Mouse (Mus musculus) heart, postnatal 25 days (tissue): Measurements from ENCODE around the gene Eef2k. TPM values are rescaled to one million over a fixed set of nuclear protein-coding genes. Genes with fewer than 3 reads are reported as not detected.
"Not testable (repeated sequence)": the region's sequence is repeated elsewhere in the genome, so short reads cannot be mapped to it uniquely, and the experiment has no call there.

Source experiments
- DNase-seq: peaks from one replicate; pipeline ENCODE4 v3.0.0; 2022; ENCODE audit warnings: low spot score
- intact Hi-C: fragments of 180-260 bp; cut with DNase I; formaldehyde crosslinking; loops from one replicate; pipeline ENCODE4 v1.15.1; 2025
- total RNA-seq, 2 experiments: library from RNA; stranded (reverse); gene quantifications; 2 replicates each; pipeline ENCODE4 v1.2.3; 2021

The Eef2k gene
- total RNA-seq, 2 experiments from 2014 or later, result 27.7 to 32.5 TPM

- intact Hi-C loops, result loop anchor here (1.0 to 10.0 kb wide), 3 partner anchors 82 to 280 kb away; partner anchors contain the start of gene Uqcrc2
Observed at GRCm38 (mm10) chr7:120917279-120917591, 74.6 kb downstream of the Eef2k start.

GRCm38 (mm10) chr7:120917592-120918461 lies 75.2 kb downstream of the Eef2k start, which contains the start of gene Polr3e:
Gene Polr3e (plus strand): TSS chr7:120917744.
- intact Hi-C loops, result loop anchor here (1.0 to 10.0 kb wide), 3 partner anchors 83 to 281 kb away; partner anchors contain the start of gene Uqcrc2
- DNase-seq, result peak; percentile 99

More at GRCm38 (mm10) chr7:120917279-120917591, 74.6 kb downstream of the Eef2k start:
- no peak for DNase-seq

GRCm38 (mm10) chr7:120918526-120918962 lies 75.9 kb downstream of the Eef2k start:
- DNase-seq, result no peak
- intact Hi-C loops, result loop anchor here (5.0 to 10.0 kb wide), 2 partner anchors 164 to 281 kb away; partner anchors contain the start of gene Uqcrc2

DNA sequence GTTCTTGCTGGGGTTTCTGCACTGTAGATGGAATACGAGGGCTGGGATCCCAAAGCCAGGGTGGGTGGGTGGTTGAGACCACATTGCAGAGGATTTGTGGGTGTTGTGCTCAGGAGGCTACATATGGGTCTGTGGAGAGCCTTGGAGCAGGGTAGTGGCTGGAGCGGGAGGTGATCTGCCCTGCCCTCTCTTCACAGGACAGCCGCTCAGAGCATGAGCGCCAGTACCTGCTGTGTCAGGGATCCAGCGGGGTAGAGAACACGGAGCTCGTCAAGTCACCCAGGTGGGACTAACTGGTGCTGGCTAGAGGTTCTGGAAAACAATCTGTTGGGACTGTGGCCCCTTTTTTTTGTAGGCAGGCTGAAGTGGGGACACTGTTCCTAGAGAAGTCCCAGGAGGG lies 90.5 kb downstream of the Eef2k start:
- intact Hi-C loops, result no loop called here
- DNase-seq, result no peak

DNA sequence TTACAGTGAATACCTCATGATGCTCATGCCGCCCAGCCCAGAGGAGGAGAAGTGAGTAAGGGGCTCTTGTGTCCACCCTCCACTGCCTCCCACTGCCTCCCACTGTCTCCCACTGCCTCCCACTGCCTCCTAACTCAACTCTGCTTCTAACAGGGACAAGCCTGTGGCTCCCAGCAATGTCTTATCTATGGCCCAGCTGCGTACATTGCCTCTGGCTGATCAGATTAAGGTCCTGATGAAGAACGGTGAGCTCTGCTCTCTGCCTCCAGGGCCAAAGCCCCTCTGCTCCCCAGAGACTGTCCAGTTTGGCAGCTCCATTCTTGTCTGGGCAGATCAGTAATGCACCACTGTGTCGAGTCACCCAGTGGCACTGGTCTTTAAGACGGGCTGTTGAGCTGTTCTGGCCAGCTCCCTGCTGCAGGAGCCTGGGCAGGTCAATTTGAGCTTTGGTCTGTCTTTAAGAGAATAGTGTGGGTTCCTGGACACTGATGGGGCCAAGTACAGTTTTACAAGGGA lies 91.1 kb downstream of the Eef2k start:
- intact Hi-C loops, result loop anchor here (1.0 to 2.0 kb wide), 3 partner anchors 69 to 187 kb away; no protein-coding TSS in a partner anchor
- no peak for DNase-seq

DNA sequence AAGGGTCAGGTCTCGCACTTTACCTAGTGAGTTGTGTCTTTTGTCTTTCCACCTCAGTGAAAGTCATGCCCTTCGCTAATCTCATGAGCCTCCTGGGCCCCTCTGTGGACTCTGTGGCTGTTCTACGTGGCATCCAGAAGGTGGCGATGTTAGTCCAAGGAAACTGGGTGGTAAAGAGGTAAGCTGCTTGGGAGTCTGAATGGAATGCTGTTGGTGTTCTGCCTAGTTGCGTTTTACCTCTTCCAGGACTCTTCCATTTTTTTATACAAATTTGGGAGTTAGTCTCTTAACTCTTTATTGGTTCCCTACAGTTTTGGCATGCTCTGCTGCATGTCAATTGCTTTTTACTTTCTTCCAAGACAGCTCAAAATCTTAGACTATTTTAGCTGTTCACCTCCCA lies 92.1 kb downstream of the Eef2k start:
- intact Hi-C loops, result loop anchor here (1.0 to 2.0 kb wide), 3 partner anchors 68 to 186 kb away; no protein-coding TSS in a partner anchor
- DNase-seq, result no peak

DNA sequence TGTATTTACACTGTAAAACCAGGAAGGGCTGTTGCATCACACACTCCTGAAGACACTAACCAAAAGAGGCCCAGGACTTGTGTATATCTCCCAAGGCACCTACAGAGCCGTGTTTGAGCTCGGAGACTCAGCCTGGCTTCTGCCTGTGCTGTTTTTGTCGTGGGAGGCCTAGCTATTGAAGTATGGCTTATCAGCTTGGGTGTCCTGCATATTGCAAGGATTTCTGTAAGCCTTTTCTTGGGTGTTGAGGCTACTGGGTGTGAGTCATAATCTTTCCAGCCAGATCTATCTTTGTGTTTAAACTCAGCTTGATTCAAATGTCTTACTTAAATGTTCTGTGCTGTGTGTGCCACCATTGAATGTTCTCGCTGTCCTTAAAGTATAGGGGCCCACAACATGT lies 93.9 kb downstream of the Eef2k start:
- intact Hi-C loops, result no loop called here
- no peak for DNase-seq

GRCm38 (mm10) chr7:120938206-120938605 lies 95.6 kb downstream of the Eef2k start:
- DNase-seq, result no peak
- intact Hi-C loops, result no loop called here

GRCm38 (mm10) chr7:120940343-120940742 lies 97.7 kb downstream of the Eef2k start:
- intact Hi-C loops, result no loop called here

DNA sequence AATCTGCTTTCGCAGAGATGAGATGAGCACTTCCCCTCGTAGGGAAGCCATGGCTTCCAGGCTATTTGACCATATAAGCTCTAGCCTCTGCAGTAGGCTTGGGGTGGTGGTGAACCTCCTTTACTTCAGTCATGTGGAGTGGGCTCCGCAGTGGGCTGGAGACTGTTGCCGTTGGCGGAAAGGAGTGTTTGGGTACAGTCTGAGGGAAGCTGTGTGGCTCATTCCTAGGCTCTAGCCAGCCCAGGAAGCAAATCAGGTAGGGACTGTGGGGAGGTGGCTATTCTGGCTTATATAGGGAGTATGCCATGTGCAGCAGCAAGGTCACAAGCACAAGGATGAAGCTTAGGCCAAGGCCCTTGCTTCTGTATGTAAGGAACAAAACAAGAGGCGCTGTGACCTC lies 98.6 kb downstream of the Eef2k start:
- no peak for DNase-seq
- intact Hi-C loops, result no loop called here

More at GRCm38 (mm10) chr7:120940343-120940742, 97.7 kb downstream of the Eef2k start:
- no peak for DNase-seq

DNA sequence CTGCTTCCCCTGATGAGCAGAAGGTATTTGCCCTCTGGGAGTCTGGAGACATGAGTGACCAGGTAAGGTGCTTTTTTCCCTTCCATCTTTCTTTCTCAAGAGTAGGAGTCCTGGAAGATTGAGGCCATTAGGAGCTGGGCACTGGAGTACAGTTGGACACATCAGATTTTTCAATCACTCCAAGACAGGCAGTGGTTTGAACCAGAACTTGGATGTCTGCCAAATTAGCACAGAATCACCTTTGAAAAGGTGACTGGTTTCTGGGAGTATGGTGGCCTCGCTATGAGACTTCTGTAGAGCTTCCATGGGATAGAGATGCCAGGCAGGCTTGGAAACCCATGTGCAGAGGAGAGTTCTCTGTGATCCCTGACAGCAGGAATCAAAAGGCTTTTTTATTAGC lies 99.9 kb downstream of the Eef2k start:
- no peak for DNase-seq
- intact Hi-C loops, result no loop called here

DNA sequence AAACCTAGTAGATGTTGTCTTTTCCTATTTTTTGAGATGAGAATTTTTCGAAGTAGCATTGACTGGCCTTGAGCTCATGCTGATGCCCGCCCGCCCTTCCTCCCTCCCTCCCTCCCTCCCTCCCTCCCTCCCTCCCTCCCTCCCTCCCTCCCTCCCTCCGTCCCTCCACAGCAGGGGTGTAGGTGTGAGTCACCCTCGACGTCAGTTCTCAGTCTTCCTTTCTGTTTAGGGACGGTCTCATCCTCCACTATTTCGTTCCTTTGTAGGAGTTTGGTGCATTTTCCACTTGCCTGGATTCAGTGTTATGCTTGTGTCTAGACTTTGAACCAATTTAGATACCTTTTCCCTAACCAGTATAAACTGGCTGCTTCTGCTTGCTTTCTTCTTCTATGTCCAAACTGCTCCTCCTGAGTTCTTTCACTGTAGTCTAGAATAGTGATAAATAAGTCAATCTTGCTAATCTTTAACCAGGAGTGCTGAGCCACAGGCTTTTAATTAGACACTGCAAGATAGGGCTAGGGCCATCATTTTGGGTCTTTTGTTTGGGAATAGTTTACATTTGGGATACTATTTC lies 101.4 kb downstream of the Eef2k start:
- intact Hi-C loops, result no loop called here
- no peak for DNase-seq

DNA sequence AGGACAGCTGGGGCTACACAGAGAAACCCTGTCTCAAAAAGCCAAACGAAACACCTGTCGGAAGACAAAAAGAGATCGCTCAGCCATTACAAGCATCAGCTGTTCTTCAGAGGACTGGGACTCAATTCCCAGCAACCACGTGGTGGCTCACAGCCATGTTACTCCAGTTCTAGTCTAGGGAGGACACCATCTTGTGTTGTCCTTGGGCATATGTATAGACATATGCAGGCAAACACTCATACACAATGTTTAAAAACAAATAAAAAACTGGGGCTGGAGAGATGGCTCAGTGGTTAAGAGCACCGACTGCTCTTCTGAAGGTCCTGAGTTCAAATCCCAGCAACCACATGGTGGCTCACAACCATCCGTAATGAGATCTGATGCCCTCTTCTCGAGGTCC lies 111.0 kb downstream of the Eef2k start:
- DNase-seq, intact Hi-C loops: not testable (repeated sequence)

Other genes starting within 250 kb of the Eef2k start
- 1,000 to 10,000 TPM; 1,144 to 1,191 TPM for gene Uqcrc2, start 207.7 kb upstream of the Eef2k start, total RNA-seq
- gene Pdzd9, start 172.5 kb upstream of the Eef2k start, total RNA-seq, result not detected
- gene Mosmo, start 165.2 kb upstream of the Eef2k start, total RNA-seq, result 10 to 100 TPM; 26.5 to 30.7 TPM
- gene Vwa3a, start 103.5 kb upstream of the Eef2k start, total RNA-seq, result 1 to 10 TPM; 2.8 to 3.5 TPM
- not detected for gene Gm5737, start 30.5 kb upstream of the Eef2k start, total RNA-seq
- gene Polr3e, start 74.9 kb downstream of the Eef2k start, total RNA-seq, result 1 to 10 TPM; 8.2 to 8.7 TPM
- gene Cdr2, start 139.5 kb downstream of the Eef2k start, total RNA-seq, result 10 to 100 TPM; 14.8 to 21.9 TPM
- gene Mfsd13b, start 139.7 kb downstream of the Eef2k start, total RNA-seq, result not detected
- 10 to 100 TPM; 77.5 to 80.5 TPM for gene Mettl9, start 191.6 kb downstream of the Eef2k start, total RNA-seq
- 1 to 10 TPM; 1.7 TPM for gene Igsf6, start 231.7 kb downstream of the Eef2k start, total RNA-seq
- gene Otoa, start 238.8 kb downstream of the Eef2k start, total RNA-seq, result under 1 TPM; 0.14 to 0.21 TPM